Mouse (Mus musculus) megakaryocyte, embryonic 14.5 days (primary cell): ENCODE measurements at regions not wholly inside any gene's neighbourhood (a gene's known extent, or its start where the extent isn't known, plus 50 kb on each side); places are given as distances from the start of the nearest gene placed in this dataset.

Experiments used
- FLI1 ChIP-seq: IDR thresholded peaks from 2 replicates; pipeline ENCODE4 v1.6.1; 2012; ENCODE audit warnings: low read length, inconsistent platforms, mixed read lengths
- GATA1 ChIP-seq: IDR thresholded peaks from 3 replicates; pipeline ENCODE4 v1.6.1; 2012; ENCODE audit warnings: mixed read lengths, low read length, inconsistent platforms, borderline replicate concordance

DNA sequence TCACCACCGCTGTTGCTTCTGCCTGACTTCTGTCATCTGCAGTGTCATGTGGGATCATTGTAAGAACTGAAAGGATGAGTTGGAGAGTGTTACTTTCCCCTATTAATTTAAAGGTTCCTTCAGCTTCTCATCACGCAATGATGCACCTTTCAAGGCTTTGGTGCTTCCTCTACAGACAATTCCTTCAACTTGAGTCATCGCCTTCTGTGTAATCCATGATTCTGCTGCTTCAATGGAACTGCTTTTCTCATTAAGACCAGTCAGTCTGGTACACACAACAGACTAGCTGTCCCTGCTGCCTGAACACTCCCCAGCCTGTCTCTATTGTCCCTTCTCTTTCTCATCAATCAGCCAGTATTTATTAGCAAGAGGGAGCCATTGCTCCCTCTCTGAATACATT lies 116.2 kb upstream of the Gas2 start:
- TF ChIP-seq GATA1 (no peak), FLI1 (no peak)
